Mouse (Mus musculus): ENCODE results near the gene Cdkn2b. TPM values are rescaled to one million over a fixed set of nuclear protein-coding genes. Genes with fewer than 3 reads are reported as not detected.

The Cdkn2b gene
- polyA plus RNA-seq, 1 experiment from 2014 or later = 0.20 TPM

GRCm38 (mm10) chr4:89281236-89281635 lies 29.6 kb downstream of the Cdkn2b start:
- 3% methylated on average over 7 of the region's 7 CpGs for WGBS
- H3K9ac ChIP-seq (ENCODE audit: low read length) = no peak overlapping the region
- peaks cover 81% of the 10 kb centered on the region for H3K27me3 ChIP-seq (replicated peaks; ENCODE audit: control insufficient read depth, insufficient read depth, low read length)
- H3K4me1 ChIP-seq (ENCODE audit: control insufficient read depth, insufficient read depth, low read length) = 0 out of 2 replicates have a peak, but pooled peaks cover 2% of the 10 kb centered on the region
- DNase-seq (ENCODE audit: low spot score) (no peak), ATAC-seq (no peak)
- H3K9me3 ChIP-seq (replicated peaks; ENCODE audit: control insufficient read depth, low read length) = no peaks in the 10 kb centered on the region
- H3K27ac ChIP-seq (ENCODE audit: low read depth, low read length) = no peak overlapping the region
- no peak overlapping the region for H3K4me3 ChIP-seq (ENCODE audit: low read depth, low read length)
- no peak overlapping the region for H3K4me2 ChIP-seq (ENCODE audit: low read length)
- no peaks in the 10 kb centered on the region for H3K36me3 ChIP-seq (ENCODE audit: control insufficient read depth, insufficient read depth, low read length)

DNA sequence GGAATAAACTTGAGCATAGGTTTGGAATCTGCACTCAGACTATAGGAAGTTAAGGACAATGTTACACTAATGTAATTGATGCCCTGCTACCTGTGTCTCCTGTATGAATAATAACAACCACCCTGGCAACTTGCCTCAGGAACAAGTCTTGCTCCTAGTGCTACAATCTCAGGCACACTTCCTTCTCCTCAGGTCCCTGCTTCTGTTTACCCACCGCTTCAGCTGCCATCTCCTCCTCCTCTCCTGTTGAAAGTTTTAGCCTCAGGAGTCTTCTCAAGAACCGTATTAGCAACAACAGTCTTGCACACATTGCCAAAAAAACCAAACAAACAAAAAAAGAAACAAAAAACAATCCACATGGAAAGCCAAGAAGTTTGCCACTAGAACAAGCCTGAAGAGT lies 31.2 kb downstream of the Cdkn2b start:
- ATAC-seq (no peak), DNase-seq (ENCODE audit: low spot score) (no peak)
- Histone ChIP-seq H3K9ac (ENCODE audit: low read length) (no peak overlapping the region), H3K4me3 (ENCODE audit: low read depth, low read length) (no peak overlapping the region), H3K36me3 (ENCODE audit: control insufficient read depth, insufficient read depth, low read length) (no peaks in the 10 kb centered on the region), H3K9me3 (replicated peaks; ENCODE audit: control insufficient read depth, low read length) (no peaks in the 10 kb centered on the region), H3K27me3 (replicated peaks; ENCODE audit: control insufficient read depth, insufficient read depth, low read length) (peaks cover 87% of the 10 kb centered on the region), H3K27ac (ENCODE audit: low read depth, low read length) (no peak overlapping the region), H3K4me2 (ENCODE audit: low read length) (no peak overlapping the region), H3K4me1 (ENCODE audit: control insufficient read depth, insufficient read depth, low read length) (0 out of 2 replicates have a peak, but pooled peaks cover 2% of the 10 kb centered on the region)
- WGBS = 0% methylated on average over 2 of the region's 2 CpGs

DNA sequence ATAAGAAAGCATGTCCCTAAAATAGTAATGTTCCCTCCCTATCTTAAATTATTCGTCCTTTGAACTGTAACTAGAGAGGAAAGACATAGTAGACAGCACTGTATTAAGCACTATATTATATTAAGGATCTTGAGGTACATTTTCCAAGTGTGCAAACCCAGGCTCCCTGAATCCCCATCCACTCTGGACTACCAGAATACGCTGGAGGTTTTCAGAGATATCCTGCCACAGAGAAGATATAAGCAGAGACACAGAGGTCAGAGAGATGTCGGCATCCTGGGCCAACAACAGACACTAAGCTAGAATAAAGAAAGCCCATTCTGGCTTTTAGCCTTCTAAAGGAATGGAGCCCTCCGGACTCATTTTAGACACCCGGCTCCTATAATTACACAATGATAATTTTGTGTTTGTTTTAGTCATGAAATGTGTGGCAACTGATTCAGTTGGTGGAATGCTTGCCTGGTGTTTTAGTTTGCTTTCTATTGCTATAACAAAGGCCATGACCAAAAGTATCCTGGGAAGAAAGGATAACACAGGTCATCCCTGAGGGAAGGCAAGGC lies 33.4 kb downstream of the Cdkn2b start:
- 0 out of 2 replicates have a peak, but pooled peaks cover 2% of the 10 kb centered on the region for H3K4me1 ChIP-seq (ENCODE audit: control insufficient read depth, insufficient read depth, low read length)
- no peak overlapping the region for H3K4me2 ChIP-seq (ENCODE audit: low read length)
- H3K9me3 ChIP-seq (replicated peaks; ENCODE audit: control insufficient read depth, low read length) = no peaks in the 10 kb centered on the region
- H3K36me3 ChIP-seq (ENCODE audit: control insufficient read depth, insufficient read depth, low read length) = no peaks in the 10 kb centered on the region
- no peak overlapping the region for H3K9ac ChIP-seq (ENCODE audit: low read length)
- no peak overlapping the region for H3K4me3 ChIP-seq (ENCODE audit: low read depth, low read length)
- WGBS = 3% methylated on average over 5 of the region's 5 CpGs
- DNase-seq (ENCODE audit: low spot score) = no peak
- H3K27me3 ChIP-seq (replicated peaks; ENCODE audit: control insufficient read depth, insufficient read depth, low read length) = peaks cover 91% of the 10 kb centered on the region
- ATAC-seq = no peak
- no peak overlapping the region for H3K27ac ChIP-seq (ENCODE audit: low read depth, low read length)

DNA sequence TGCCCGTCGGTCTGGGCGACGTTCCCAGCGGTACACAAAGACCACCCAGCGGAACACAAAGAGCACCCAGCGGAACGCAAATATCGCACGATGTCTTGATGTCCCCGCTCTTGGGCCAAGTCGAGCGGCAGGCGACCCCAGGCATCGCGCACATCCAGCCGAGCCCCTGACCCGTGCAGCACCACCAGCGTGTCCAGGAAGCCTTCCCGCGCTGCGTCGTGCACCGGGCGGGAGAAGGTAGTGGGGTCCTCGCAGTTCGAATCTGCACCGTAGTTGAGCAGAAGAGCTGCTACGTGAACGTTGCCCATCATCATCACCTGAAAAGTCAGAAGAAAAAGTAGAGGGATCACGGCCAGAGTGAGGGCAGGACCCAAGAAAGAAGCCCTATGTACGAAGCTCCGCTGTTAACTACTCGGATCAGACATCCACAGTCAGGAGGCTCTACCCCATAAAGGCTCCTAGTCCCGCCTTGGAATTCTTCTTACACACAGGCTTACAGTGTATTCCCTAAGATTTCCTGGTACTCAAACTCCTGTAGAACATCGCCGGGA lies 34.1 kb downstream of the Cdkn2b start:
- no peak overlapping the region for H3K27ac ChIP-seq (ENCODE audit: low read depth, low read length)
- WGBS = under 1% methylated on average over 37 of the region's 37 CpGs
- DNase-seq (ENCODE audit: low spot score) (no peak), ATAC-seq (no peak)
- no peak overlapping the region for H3K4me3 ChIP-seq (ENCODE audit: low read depth, low read length)
- no peak overlapping the region for H3K9ac ChIP-seq (ENCODE audit: low read length)
- H3K4me2 ChIP-seq (ENCODE audit: low read length) = no peak overlapping the region
- H3K9me3 ChIP-seq (replicated peaks; ENCODE audit: control insufficient read depth, low read length) = no peaks in the 10 kb centered on the region
- H3K4me1 ChIP-seq (ENCODE audit: control insufficient read depth, insufficient read depth, low read length) = no peaks in the 10 kb centered on the region
- H3K27me3 ChIP-seq (replicated peaks; ENCODE audit: control insufficient read depth, insufficient read depth, low read length) = peaks cover 90% of the 10 kb centered on the region
- no peaks in the 10 kb centered on the region for H3K36me3 ChIP-seq (ENCODE audit: control insufficient read depth, insufficient read depth, low read length)

GRCm38 (mm10) chr4:89275811-89276584 lies 34.8 kb downstream of the Cdkn2b start:
- ATAC-seq (no peak), DNase-seq (ENCODE audit: low spot score) (no peak)
- H3K4me3 ChIP-seq (ENCODE audit: low read depth, low read length) = no peak overlapping the region
- H3K9ac ChIP-seq (ENCODE audit: low read length) = no peak overlapping the region
- no peaks in the 10 kb centered on the region for H3K4me1 ChIP-seq (ENCODE audit: control insufficient read depth, insufficient read depth, low read length)
- H3K36me3 ChIP-seq (ENCODE audit: control insufficient read depth, insufficient read depth, low read length) = no peaks in the 10 kb centered on the region
- under 1% methylated on average over 25 of the region's 25 CpGs for WGBS
- H3K9me3 ChIP-seq (replicated peaks; ENCODE audit: control insufficient read depth, low read length) = no peaks in the 10 kb centered on the region
- H3K4me2 ChIP-seq (ENCODE audit: low read length) = no peak overlapping the region
- peaks cover 89% of the 10 kb centered on the region for H3K27me3 ChIP-seq (replicated peaks; ENCODE audit: control insufficient read depth, insufficient read depth, low read length)
- H3K27ac ChIP-seq (ENCODE audit: low read depth, low read length) = no peak overlapping the region

- DNase-seq (ENCODE audit: low spot score) = no peak
- no peaks in the 10 kb centered on the region for H3K36me3 ChIP-seq (ENCODE audit: control insufficient read depth, insufficient read depth, low read length)
- whole genome bisulfite sequencing = under 1% methylated on average over 24 of the region's 24 CpGs
- H3K27ac ChIP-seq (ENCODE audit: low read depth, low read length) = no peak overlapping the region
- no peak overlapping the region for H3K4me3 ChIP-seq (ENCODE audit: low read depth, low read length)
- no peaks in the 10 kb centered on the region for H3K4me1 ChIP-seq (ENCODE audit: control insufficient read depth, insufficient read depth, low read length)
- H3K9me3 ChIP-seq (replicated peaks; ENCODE audit: control insufficient read depth, low read length) = no peaks in the 10 kb centered on the region
- ATAC-seq = peak; percentile 21; the same call in 1 of the 2 replicates
- no peak overlapping the region for H3K4me2 ChIP-seq (ENCODE audit: low read length)
- no peak overlapping the region for H3K9ac ChIP-seq (ENCODE audit: low read length)
- peaks cover 93% of the 10 kb centered on the region for H3K27me3 ChIP-seq (replicated peaks; ENCODE audit: control insufficient read depth, insufficient read depth, low read length)
Observed at GRCm38 (mm10) chr4:89274829-89275548, 35.9 kb downstream of the Cdkn2b start.

DNA sequence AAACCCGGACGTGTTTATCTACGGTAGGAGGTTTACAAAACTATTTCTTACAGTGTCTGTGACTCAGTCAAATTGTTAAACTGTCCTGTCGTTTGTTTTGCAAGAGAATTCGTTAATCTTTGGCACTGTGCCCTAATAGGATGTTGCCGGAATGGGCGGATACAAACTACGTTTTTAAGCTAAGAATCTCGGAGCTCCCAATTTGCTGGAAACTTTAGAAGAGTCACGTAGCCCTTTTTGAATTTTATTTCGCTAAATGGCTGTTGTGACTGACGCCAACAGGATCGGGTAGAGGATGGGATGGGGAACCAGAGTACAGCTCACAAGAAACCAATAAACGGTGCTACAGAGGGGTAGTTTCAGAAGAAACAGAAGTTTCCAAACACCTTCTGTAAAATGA lies 36.8 kb downstream of the Cdkn2b start:
- no peak for ATAC-seq
- no peak for DNase-seq (ENCODE audit: low spot score)
- Histone ChIP-seq H3K36me3 (ENCODE audit: control insufficient read depth, insufficient read depth, low read length) (no peaks in the 10 kb centered on the region), H3K4me1 (ENCODE audit: control insufficient read depth, insufficient read depth, low read length) (no peaks in the 10 kb centered on the region), H3K27ac (ENCODE audit: low read depth, low read length) (no peak overlapping the region), H3K9me3 (replicated peaks; ENCODE audit: control insufficient read depth, low read length) (no peaks in the 10 kb centered on the region), H3K4me2 (ENCODE audit: low read length) (no peak overlapping the region), H3K9ac (ENCODE audit: low read length) (no peak overlapping the region), H3K4me3 (ENCODE audit: low read depth, low read length) (no peak overlapping the region), H3K27me3 (replicated peaks; ENCODE audit: control insufficient read depth, insufficient read depth, low read length) (peaks cover 88% of the 10 kb centered on the region)
- WGBS = under 1% methylated on average over 14 of the region's 14 CpGs

DNA sequence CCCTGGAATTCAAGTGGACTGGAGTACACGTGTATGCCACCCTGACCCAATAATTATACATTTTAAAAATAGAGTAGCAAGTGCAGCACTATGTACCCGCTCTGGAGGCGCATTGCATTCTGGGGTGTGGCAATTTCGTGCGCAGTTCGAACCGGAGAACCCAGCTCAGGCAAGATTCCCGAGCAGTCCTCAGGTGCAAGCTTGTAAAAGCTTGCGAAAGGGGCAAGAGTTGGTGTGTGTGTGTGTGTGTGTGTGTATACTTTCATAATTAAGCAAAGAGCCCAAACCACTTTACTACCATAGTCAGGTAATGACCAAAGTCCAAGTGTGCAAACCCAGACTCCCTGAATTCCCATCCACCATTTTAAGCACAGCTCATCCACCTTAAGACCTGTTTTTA lies 37.3 kb downstream of the Cdkn2b start:
- Histone ChIP-seq H3K4me1 (ENCODE audit: control insufficient read depth, insufficient read depth, low read length) (no peaks in the 10 kb centered on the region), H3K36me3 (ENCODE audit: control insufficient read depth, insufficient read depth, low read length) (no peaks in the 10 kb centered on the region), H3K9ac (ENCODE audit: low read length) (no peak overlapping the region), H3K9me3 (replicated peaks; ENCODE audit: control insufficient read depth, low read length) (no peaks in the 10 kb centered on the region), H3K4me2 (ENCODE audit: low read length) (no peak overlapping the region), H3K27me3 (replicated peaks; ENCODE audit: control insufficient read depth, insufficient read depth, low read length) (peaks cover 86% of the 10 kb centered on the region), H3K4me3 (ENCODE audit: low read depth, low read length) (no peak overlapping the region), H3K27ac (ENCODE audit: low read depth, low read length) (no peak overlapping the region)
- DNase-seq (ENCODE audit: low spot score) (no peak), ATAC-seq (no peak)
- under 1% methylated on average over 9 of the region's 9 CpGs for WGBS
